Mouse (Mus musculus) neural tube, embryonic 10.5 days (tissue): Measurements from ENCODE around the gene Nptn.

Experiments used
- DNase-seq: peaks from one replicate; pipeline ENCODE4 v3.0.0-alpha.2; 2017; ENCODE audit warnings: low spot score; ENCODE audit errors: extremely low spot score

The Nptn gene

DNA sequence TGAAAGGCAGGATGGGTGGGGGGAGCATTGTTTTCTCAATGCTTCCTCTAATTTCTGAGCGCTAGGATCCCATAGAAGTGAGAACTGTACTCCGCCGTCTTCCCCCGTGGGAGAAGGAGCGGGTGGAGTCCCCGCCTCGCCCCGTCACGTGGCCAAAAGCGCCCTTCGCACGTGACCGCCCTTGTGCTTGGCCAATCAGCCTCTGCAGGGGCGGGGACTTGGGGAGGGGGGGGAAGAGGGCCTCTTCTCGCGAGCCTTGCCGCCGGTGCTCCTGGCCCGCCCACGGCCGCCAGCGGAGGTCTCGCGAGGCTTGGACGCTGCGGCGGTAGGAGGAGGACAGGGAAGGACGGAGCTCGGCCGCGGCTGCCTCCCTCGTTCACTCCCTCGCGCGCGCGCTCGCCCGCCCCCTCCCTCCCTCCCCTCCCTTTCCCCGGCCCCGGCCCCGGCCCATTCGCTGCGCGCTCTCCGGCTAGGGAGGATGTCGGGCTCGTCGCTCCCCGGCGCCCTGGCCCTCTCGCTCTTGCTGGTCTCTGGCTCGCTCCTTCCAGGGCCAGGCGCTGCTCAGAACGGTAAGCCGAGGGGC is at the start of gene Nptn:
Gene Nptn (plus strand): TSS at position 283 of the 583 bp plus-strand sequence.
- peak; percentile 97 for DNase-seq

DNA sequence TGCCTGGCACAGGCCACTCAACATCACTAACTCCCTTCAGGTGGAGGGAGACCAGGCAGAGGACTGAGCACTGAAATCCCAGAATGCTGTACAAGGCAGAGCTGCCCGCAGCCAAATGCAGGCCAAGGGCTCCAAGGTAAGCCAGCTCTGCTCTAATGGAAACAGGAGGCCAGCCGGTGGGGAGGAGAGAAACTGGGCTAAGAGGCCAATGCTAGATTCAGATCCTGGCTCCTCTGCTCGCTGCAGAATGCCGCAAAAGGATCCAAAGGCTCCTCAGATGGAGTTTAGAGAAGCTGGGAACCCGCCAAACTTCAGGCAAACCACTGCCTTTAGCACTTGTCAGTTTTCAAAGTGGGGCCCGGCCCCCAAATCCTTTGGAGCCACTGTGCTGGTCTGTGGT is 48.7 kb upstream of the Nptn start:
- no peak for DNase-seq

DNA sequence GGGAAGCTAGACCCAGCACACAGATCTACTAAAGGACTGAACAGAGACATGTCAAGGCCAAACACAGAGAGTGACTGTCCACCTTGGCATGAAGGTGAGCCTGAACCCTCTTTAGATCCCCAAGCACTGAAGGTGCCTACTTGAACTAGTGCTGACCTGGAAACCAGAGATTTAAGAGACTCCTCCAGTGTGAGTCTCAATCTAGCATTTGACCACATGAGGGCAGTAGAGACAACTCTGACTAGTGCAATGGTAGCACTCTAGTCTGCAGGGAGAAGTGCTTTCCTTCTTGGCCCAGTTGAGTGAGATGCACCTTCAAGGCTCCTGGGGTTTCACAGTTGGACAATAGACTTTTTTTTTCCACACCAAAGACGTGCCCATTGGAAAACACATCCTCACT is 47.3 kb upstream of the Nptn start:
- peak; percentile 42 for DNase-seq

DNA sequence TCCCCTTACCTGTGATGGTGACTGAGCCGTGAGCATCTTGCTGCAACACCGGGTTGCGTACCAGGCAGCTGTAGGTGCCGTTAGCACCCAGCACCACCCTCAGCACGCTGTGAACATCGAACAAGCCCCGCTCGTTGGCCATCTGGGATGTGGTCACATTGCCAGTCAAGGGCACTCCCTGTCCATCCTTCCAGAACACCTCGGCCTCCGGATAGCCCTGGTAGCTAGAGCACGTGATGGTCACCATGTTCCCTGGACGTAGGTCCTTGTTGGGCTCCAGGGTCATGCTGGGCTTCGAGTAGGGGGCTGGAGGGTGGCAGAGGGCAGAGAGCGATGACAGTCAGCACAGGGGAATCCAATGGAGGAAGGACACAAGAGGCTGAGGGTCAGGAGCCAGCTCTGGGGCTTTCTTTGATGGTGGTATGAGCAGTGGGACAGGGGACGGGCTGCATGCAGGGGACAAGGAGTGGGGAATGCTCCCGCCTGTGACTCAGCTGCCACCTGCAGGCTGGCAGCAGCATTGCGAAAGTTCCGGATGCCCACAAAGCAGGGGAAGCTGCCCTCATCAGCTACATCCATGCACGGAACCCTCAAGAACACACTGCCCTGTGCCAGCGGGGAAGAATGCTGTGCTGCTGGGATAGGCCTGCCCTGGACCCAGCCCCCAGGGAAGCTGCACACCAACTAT is 46.4 kb upstream of the Nptn start:
- DNase-seq: peak; percentile 34

DNA sequence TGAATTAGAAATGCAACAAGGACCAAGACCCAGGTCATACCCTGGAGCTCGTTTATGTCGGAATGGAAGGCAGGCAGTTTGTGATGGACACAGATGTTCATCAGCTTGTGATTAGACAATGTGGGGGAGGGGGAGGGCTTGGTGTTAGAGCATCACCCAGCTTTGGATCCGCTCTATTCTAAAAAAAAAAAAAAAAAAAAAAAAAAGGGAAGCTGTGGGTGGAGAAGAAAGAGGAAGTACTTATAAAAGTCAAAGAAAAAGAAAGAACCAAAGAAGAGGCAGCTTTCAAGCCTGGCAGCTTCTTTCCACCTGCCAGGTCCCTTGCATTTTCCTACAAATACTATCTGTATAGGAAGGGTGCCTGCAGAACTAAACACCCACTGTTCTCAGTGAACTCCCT is 44.3 kb upstream of the Nptn start:
- no peak for DNase-seq

DNA sequence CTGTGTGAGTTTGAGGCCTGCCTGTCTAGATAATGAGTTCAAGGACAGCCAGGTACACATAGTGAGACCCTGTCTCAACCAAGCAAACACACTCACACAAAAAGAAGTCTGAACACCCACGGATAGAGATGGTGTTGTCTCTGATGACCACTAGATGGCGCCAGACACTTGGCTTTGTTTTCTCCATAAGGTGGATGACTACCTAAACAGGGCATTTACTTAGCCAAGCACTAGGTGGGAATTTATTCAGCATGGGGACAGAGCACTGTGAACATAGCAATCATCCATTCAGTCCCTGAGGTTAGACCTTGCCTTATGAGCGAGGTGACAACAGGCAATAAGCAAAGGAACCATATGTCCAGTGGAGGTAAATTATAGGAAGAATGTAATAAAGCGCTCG is 42.2 kb upstream of the Nptn start:
- peak; percentile 49 for DNase-seq

DNA sequence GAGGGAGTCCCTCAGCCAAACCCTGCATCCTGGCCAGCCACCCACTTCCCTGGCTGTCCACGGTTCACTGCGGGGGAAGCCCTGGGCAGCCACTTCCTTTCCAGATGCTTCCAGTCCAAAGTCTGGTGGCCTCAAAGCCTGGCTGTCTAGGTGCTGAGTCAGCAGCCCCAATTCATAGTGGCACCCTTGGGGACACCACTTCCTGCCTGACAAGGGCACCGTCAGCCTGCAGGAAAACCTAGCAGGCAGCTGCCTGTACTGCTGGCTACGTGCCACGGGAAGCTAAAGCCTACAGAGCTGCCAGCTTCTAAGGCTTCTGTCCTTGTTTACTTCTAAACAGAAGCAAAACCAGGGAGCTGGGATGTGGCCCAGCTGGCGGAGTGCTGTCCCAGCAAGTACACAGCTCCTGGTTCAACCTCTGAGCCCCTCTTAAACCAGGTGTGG is 40.1 kb upstream of the Nptn start:
- DNase-seq: peak; percentile 16

DNA sequence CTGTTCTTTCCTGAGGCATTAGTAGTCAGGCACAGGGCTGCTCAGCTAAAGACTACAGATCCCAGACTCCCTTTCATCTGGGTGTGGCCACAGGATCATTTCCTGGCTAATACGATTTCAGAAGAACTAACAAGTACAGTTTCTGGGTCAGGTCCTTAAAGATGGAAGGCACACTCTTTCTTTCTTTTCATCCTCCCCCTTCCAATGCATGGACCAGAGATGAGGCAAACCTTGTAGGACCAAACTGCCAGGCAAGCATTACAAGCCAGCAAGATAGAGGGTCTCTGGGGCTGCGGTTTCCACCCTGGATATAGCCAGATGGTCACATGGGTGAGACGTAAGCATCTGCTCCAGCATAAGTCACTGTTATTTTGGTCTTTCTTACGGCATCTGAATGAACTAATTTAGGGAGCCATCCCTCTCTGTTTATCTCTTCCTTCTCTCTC is 37.1 kb upstream of the Nptn start:
- no peak for DNase-seq

DNA sequence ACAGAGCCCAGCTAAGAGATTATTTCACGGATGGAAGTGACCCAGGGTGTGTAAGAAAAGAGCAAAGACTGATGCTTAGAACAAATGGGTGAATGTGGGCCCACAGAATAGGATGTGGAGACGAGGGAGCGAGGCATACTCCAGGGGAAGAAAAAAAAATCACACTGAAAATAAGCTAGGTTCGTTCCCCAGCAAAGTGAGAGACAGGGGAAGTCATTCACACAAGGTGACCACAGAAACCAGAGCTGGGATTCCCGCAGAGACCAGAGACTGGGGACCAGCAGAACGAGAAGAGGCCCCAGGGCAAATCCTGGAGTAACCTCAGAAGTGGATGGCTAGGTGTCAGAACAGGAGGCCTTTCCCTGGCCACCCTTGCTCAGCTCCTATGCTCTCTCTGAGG is 36.6 kb upstream of the Nptn start:
- DNase-seq: no peak

DNA sequence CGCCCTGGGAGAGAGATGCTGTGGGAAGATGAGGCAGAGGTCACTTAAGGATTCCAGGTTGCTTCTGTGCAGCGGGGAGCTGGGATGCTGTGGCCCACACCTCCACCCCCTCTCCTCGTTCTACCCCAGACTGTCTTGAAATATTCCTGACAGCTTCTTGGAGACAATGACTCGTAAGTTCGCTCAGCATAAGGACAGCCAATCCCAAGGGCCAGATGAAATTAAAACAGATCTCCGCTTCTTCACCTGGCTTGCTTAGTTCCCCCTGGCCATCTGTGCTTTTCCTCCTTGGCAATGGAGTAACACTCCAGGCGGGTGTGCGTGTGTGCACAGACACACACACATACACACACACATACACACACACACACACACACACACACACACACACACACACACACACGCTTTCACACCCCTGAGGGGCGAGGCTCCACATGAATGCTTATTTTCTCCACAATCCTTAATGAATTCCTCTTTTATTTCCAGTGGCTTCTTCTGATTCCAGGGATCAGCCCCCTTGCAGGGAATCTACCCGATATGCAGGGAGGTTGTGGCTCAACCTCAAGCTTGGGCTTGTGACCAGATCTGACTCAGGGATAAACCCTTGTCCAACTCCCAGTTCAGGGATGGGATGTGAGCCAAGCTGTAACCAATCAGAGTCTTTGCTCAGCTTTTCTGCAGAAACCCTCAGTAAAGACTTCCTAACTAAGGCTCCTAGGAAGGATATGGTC is 35.2 kb upstream of the Nptn start:
- no peak for DNase-seq

DNA sequence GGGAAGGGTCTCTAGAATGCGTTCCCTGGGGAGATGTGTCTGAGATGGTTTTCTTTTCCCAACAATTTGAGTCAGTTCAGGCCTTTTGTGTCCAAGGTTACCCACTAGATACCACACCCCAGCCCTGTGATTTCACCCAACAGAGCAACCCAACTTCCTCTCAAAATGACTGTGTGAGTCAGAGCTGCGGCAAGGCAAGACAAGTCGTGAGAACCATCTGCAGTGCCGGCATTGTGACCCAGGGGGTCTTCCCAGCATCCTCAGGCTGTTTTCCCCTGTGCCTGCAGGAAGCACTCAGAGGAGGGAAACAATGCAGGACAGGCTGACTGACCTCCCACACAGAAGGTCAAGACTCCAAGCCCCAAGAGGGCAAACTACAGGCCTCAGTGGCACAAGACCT is 33.1 kb upstream of the Nptn start:
- DNase-seq: no peak

DNA sequence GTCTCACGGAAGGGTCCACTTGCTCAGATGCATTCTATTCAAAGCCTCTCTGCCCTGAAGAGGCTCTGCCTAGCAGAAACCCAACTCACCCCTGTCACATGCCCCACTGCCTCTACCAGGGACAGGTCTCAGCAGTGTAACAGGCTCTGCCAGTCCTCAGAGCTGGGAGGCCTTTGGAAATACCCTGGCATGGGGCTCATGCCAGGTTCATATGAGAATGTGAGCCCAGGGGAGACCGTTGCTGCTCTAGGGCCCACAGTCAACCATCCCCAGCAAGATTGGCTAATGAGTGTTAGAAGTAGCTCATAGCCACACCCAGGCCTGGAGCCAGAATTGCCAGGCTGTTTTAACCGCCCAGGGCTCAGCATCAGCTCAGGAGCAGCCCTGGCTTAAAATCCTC is 32.3 kb upstream of the Nptn start:
- DNase-seq: no peak

DNA sequence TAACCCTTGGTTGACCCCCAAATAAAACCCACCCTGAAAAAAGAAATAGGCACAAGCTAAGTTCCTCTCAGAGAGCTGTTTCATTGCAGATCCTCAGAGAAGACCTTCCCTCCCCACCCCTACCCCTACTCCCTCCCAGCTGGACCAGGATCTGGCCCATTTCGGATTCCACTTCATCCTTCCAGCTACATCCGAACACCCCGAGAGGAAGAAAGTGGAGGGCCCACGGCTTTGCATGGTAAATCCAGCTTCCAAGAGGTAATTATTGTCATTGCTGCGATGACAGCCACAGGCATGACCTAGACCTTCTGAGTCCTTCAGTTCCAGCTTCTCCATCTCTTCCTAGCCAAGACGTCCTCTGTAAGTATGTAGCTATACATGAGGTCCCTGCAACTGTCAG is 31.1 kb upstream of the Nptn start:
- DNase-seq: no peak

DNA sequence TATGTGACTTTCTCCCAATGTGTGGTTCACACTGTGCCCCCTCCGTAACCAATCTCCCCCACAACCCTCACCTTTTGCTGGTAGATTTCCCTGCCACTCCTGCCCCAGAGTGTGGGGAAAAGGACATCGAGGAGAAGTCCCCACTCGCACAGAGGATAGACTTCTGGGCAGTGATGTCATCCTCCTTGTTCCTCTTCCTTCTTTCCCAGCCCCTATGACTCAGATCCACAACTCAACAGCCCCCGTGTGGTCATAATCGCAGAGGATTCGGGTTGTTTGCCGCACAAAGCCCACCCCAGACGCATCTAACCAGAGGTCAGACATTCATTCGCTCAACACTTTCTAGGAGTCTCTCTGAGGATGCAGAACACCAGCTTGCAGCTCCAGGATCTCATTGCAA is 30.0 kb upstream of the Nptn start:
- DNase-seq: no peak

DNA sequence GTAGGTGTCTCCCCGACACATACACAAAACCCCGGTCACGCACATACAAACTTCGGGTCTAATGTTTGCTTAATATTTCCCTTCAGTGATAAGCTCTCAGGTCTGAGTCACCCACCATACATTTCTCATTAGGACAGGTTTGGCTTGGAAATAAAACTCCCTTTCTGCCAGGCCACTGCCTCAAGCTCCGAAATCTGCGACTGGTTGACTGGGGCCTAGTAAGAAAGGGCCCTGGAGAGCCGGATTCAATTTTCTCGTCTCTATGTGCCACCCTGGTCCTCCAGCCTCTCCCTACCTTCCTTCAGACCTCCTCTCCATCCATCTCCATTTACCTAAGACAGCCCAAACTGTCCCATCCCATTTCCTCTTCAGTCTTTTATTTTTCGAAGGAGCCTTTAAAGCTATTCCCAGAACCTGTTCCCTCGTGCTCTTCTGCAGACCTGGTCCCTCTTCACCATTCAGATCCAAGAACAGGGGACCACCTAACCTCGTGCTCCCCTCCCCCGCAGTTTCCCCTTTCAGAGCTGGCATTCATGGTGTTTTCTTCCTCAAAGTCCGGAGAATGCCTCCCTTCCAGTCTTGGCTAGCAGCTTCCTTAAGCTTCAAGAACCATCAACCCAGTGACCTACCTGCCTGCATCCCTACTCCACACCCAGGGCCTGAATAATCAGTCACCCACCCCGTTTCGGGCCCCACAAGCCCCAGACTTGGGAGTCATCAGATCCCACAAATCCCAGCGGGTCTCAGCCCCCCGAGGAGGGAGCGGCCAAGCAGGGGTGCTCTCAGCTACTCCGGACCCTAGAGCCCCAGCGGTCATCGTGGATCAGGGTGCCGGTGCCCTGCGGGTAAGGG is 27.8 kb upstream of the Nptn start:
- no peak for DNase-seq

DNA sequence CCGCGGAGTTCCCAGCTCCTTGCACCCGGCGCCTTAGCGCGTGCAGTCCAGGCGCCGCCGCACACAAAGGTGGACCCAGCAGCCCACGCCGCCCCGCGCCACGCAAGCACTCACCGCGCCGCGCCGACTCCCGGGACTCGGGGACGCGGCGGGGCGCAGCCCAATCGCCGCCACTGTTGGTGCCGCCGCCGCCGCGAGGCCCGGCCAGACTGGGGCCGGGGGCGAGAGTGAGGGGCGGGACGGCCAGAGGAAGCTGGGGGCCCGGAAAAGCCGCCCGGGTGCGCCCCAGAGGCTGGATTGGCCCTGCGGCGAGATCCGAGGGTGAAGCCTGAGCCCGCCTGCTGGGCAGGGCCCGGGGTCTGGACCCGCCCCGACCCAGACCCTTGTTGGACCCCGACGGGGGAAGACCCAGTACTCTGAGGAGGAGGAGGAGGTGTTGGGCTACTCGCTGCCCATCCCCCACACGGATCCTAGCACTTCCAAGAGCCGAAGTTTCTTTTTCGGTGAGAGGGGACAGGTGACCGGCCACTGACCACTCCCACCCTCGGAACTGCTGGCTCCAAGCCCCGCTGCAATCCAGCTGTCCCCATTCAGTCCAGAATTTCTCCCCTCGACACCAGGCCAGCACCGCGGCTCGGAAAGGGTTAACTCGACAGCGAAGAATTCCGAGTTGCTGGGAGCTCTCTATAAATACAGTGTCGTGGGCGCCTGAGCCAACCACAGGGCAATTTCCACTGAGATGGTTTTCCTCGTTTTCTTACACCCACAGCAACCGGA is 26.9 kb upstream of the Nptn start, which contains the start of gene Cd276:
Gene Cd276 (minus strand): TSS at position 530 of the 777 bp plus-strand sequence.
- DNase-seq: peak; percentile 82

DNA sequence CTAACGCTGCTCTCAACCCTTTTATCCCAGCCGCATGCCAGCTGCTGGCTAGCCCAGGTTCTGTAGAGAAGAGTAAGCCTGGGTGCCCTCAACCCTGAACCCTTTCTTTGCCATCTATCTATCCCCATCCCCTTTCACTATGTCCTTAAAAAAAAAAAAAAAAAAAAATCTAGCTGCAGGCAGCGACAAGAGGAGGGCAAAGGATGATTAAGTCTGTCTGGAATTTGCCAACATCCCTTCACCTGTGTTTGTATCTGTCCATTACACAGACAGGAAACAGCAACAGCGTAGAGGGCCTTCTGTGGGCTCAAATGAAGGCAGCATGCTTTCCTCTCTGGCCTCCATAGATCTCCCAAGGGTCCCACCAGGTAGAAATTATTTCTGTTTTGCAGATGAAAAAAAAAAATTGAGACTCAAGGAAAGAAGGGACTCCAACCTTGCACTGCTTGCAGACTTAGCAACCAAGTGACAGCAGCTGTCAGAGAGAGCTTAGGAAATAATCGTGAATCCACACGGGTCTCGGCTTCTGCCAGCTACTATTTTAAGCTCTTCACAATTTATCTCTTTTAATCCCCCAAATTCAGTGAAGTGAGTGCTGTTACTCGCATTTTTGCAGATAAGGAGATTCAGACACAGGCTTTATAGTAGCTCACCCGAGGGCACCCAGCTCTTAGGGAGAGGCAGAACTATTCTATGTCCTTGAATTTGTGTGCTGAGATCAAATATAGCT is 26.2 kb upstream of the Nptn start:
- DNase-seq: no peak

DNA sequence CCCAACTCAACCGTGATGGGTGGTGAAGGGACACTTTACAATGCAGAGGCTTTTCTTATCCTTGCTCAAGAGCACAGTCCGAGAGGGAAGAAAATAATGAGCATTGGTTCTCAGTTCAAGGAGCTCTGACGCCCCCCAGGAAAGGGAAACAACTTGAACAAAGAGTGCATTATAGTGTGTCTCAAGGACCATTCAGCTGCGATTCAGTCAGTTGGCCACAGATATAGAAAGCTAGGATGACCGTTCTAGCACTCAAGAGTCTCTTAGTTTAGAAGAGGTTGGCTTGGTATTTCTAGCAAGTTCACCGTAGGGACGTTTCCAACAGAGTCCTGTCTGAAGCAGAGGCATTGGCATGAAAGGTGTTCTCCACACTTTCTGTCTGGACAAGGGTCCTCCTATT is 25.4 kb upstream of the Nptn start:
- no peak for DNase-seq

DNA sequence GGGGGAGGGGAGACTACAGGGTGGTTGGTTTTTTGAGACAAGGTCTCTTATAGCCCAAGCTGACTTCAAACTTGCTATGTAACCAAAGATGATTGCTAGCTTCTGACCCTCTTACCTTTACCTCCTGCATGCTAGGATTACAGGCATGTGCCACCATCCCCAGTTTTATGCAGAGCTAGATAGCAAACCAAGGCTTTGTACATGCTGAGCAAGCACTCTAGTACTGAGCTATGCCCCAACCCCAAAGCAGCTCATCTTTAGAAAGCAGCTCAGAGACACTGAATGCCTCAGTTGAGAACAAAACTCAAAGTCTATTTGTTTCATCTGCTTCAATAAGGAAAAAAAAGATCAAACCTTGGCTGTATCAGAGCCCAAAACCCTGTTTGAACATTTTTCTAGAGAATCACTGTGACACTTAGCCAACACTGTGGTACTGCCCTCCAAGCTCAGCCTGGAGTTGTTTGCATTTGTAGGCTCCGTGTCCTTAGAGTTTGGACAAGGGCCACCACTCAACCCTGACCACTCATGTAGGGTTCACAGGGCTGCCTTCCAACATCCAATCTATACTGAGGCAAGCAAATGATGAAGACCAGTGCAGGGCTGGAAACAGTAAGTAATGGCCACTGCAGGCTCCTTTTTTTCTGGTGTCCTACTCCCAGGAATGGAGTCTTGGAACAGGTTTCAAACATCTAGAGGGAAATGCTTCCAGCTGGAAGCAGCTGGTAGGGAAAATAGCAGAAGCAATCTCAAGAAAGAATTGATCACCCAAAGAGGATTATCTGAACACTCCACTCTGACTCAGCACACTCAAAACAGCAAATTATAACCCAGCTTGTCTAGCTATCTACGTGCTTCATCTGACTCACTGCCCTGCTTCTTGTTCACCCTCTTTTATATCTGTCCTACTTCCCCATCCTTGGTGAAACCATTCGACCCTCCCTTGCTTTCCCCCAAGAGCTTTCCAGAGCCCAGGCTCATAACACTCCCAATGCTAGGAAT is 24.3 kb upstream of the Nptn start:
- no peak for DNase-seq
